Mouse (Mus musculus) limb, embryonic 12.5 days (tissue): ENCODE measurements at regions not wholly inside any gene's neighbourhood (a gene's known extent, or its start where the extent isn't known, plus 50 kb on each side); places are given as distances from the start of the nearest gene placed in this dataset.

Experiments
- ATAC-seq: fragments of 200-750 bp; cut with Nextera tagmentation; 2 replicates; pipeline ENCODE4 v1.8.0; 2017; ENCODE audit warnings: low read depth, moderate TSS enrichment; ENCODE audit not compliant: insufficient number of reproducible peaks, insufficient read depth, low FRiP score, low TSS enrichment
- H3K27ac ChIP-seq: fragments of 300-500 bp; sonication (generic); 2 replicates; pipeline ENCODE4 v1.5.1; 2016; ENCODE audit warnings: mild to moderate bottlenecking, moderate library complexity
- H3K27me3 ChIP-seq: fragments of 300-500 bp; sonication (generic); 2 replicates; pipeline ENCODE4 v1.6.1; 2016; ENCODE audit warnings: mild to moderate bottlenecking, moderate library complexity
- H3K36me3 ChIP-seq: fragments of 300-500 bp; sonication (generic); 2 replicates; pipeline ENCODE4 v1.6.1; 2016; ENCODE audit warnings: mild to moderate bottlenecking, moderate library complexity
- H3K4me1 ChIP-seq: fragments of 300-500 bp; sonication (generic); replicated peaks from 2 replicates; pipeline ENCODE4 v1.6.1; 2016
- H3K4me2 ChIP-seq: fragments of 300-500 bp; sonication (generic); 2 replicates; pipeline ENCODE4 v1.6.1; 2016; ENCODE audit warnings: mild to moderate bottlenecking, moderate library complexity
- H3K4me3 ChIP-seq: fragments of 300-500 bp; sonication (generic); replicated peaks from 2 replicates; pipeline ENCODE4 v1.5.1; 2016; ENCODE audit warnings: mild to moderate bottlenecking
- H3K9ac ChIP-seq: fragments of 300-500 bp; sonication (generic); replicated peaks from 2 replicates; pipeline ENCODE4 v1.6.1; 2016; ENCODE audit warnings: mild to moderate bottlenecking, moderate library complexity
- H3K9me3 ChIP-seq: fragments of 300-500 bp; sonication (generic); 2 replicates; pipeline ENCODE4 v1.6.1; 2016; ENCODE audit warnings: mild to moderate bottlenecking, moderate library complexity
- WGBS: fragments of 180-500 bp; shearing (Covaris S2); methylation state at CpG from one replicate; pipeline ENCODE4 v1.1.7; 2016; 5-methylcytosine and 5-hydroxymethylcytosine counted together

GRCm38 (mm10) chr14:25378717-25379224 lies 80.2 kb upstream of the Zmiz1 start:
- Histone ChIP-seq H3K4me2 (peak overlapping the region; percentile 74), H3K4me3 (peak overlapping the region; percentile 44), H3K9me3 (no peaks in the 10 kb centered on the region), H3K27me3 (no peaks in the 10 kb centered on the region), H3K4me1 (peaks cover 39% of the 10 kb centered on the region), H3K27ac (peak overlapping the region; percentile 100), H3K36me3 (no peaks in the 10 kb centered on the region), H3K9ac (peak overlapping the region; percentile 78)
- 4% methylated on average over 13 of the region's 13 CpGs for WGBS
- no peak for ATAC-seq

DNA sequence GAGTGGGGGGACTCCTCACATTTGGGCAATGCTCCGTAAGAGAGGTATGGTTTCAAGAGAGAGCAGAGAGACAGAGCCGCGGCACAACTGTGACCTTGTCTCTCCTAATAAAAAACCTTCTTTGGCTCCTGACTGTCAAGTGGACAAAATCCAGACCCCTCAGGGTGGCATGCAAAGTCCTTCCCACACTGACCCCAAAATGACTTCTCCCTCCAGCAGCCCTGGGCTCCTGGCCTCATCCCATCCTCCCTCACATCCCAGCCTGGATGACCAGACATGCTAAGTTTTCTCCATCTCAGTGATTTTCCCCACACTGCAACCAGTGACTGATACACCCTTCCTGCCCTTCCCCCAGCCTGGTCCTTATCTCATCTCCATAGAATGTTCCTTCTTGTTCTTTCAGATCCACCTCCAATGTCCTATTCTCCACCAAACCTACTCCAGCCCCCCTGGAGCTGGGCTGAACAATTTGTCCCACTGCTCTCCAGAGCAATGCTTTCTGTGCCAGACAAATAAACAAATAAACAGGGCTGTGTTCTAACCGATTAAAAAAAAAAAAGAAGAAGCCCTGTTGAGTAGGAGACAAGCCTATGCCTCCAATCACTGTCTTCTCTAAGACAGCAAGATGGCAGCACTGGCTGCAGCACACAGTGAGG lies 75.7 kb upstream of the Zmiz1 start:
- Histone ChIP-seq H3K9ac (no peak overlapping the region), H3K27ac (no peak overlapping the region), H3K4me2 (no peak overlapping the region), H3K4me1 (peaks cover 33% of the 10 kb centered on the region), H3K27me3 (no peaks in the 10 kb centered on the region), H3K9me3 (no peaks in the 10 kb centered on the region), H3K36me3 (no peaks in the 10 kb centered on the region), H3K4me3 (no peak overlapping the region)
- whole genome bisulfite sequencing: 22% methylated on average over 4 of the region's 4 CpGs
- ATAC-seq: no peak

DNA sequence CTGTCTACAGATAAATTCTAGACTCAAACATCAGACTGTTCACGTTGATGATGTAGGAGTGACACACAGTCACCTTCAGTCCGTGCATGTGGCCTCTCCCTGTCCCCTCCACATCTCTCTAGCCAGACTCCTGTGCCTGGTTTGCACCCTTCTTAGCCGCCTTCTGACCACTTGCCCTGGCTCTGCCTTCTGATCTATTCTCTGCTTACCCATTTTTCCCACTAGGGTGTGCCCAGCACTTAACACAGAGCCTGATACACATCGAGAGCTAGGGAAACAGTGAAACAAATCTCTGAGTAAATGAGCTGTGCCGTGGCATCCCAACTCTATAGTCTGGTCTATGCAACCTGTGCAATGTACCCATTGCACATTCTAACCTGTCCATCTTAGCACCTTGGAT lies 73.3 kb upstream of the Zmiz1 start:
- H3K4me2 ChIP-seq: no peak overlapping the region
- H3K9me3 ChIP-seq: no peaks in the 10 kb centered on the region
- H3K27ac ChIP-seq: no peak overlapping the region
- H3K4me3 ChIP-seq: no peak overlapping the region
- no peaks in the 10 kb centered on the region for H3K36me3 ChIP-seq
- H3K27me3 ChIP-seq: no peaks in the 10 kb centered on the region
- peaks cover 24% of the 10 kb centered on the region for H3K4me1 ChIP-seq
- no peak overlapping the region for H3K9ac ChIP-seq
- WGBS: 64% methylated on average over 5 of the region's 5 CpGs
- ATAC-seq: no peak

DNA sequence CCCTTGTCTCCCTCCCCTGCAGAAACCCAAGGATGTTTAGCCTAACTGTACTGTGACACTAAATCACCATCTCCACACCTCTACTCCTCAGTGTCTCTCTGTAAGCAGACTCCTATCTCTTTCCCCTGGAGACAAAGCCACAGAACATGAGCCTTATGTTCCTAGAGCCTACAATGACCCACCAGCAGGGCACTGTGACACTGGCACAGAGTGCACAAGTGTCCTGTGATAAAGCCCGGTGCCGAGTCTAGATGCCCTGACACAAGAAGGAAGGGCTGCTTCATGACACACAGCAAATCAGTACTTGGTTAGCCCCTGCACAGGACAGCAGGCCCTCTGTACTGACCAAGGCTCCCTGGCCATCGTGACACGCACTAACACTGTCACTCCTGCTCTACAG lies 71.2 kb upstream of the Zmiz1 start:
- 90% methylated on average over 4 of the region's 4 CpGs for WGBS
- H3K4me3 ChIP-seq: no peak overlapping the region
- H3K27ac ChIP-seq: no peak overlapping the region
- no peaks in the 10 kb centered on the region for H3K36me3 ChIP-seq
- H3K9me3 ChIP-seq: no peaks in the 10 kb centered on the region
- no peak overlapping the region for H3K9ac ChIP-seq
- ATAC-seq: no peak
- no peak overlapping the region for H3K4me2 ChIP-seq
- no peaks in the 10 kb centered on the region for H3K27me3 ChIP-seq
- peaks cover 23% of the 10 kb centered on the region for H3K4me1 ChIP-seq

DNA sequence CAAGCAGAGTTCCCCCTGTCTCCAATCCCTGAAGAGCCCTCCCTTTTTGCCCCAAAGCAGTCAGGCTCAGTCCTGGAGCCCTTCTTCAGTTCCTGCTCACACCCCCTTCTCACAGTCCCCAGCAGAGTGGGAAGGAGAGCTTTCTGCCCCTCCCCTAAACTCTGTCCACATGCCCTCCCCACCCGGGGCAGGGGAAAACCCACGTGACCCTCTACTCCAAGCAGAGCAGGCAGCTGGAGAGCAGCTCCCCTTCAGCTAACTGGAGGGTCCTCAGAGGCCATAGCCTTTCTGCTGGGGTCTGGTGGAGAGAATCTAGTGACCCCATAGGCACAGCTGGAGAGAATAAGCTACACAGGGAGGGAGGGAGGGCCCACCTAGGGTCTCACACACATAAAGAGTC lies 69.7 kb upstream of the Zmiz1 start:
- H3K9me3 ChIP-seq: no peaks in the 10 kb centered on the region
- H3K4me3 ChIP-seq: no peak overlapping the region
- no peaks in the 10 kb centered on the region for H3K36me3 ChIP-seq
- no peak overlapping the region; the same call in 1 of the 2 replicates for H3K27ac ChIP-seq
- no peak overlapping the region for H3K9ac ChIP-seq
- peak; percentile 40; the same call in 1 of the 2 replicates for ATAC-seq
- H3K4me1 ChIP-seq: peaks cover 19% of the 10 kb centered on the region
- H3K27me3 ChIP-seq: no peaks in the 10 kb centered on the region
- no peak overlapping the region for H3K4me2 ChIP-seq
- WGBS: 7% methylated on average over 2 of the region's 2 CpGs

- no peak for ATAC-seq
- H3K9me3 ChIP-seq: no peaks in the 10 kb centered on the region
- no peaks in the 10 kb centered on the region for H3K27me3 ChIP-seq
- H3K4me1 ChIP-seq: peaks cover 23% of the 10 kb centered on the region
- no peak overlapping the region for H3K4me3 ChIP-seq
- H3K4me2 ChIP-seq: no peak overlapping the region
- no peaks in the 10 kb centered on the region for H3K36me3 ChIP-seq
- no peak overlapping the region for H3K9ac ChIP-seq
- 70% methylated on average over 6 of the region's 6 CpGs for WGBS
- H3K27ac ChIP-seq: no peak overlapping the region
These were observed 66.6 kb upstream of the Zmiz1 start for GRCm38 (mm10) chr14:25392412-25392811.

- Histone ChIP-seq H3K4me3 (no peak overlapping the region), H3K4me1 (peaks cover 28% of the 10 kb centered on the region), H3K9me3 (no peaks in the 10 kb centered on the region), H3K4me2 (no peak overlapping the region), H3K36me3 (no peaks in the 10 kb centered on the region), H3K27me3 (no peaks in the 10 kb centered on the region), H3K27ac (no peak overlapping the region), H3K9ac (no peak overlapping the region)
- ATAC-seq: no peak
- 85% methylated on average over 6 of the region's 6 CpGs for WGBS
These were observed 66.0 kb upstream of the Zmiz1 start for GRCm38 (mm10) chr14:25392940-25393339.

DNA sequence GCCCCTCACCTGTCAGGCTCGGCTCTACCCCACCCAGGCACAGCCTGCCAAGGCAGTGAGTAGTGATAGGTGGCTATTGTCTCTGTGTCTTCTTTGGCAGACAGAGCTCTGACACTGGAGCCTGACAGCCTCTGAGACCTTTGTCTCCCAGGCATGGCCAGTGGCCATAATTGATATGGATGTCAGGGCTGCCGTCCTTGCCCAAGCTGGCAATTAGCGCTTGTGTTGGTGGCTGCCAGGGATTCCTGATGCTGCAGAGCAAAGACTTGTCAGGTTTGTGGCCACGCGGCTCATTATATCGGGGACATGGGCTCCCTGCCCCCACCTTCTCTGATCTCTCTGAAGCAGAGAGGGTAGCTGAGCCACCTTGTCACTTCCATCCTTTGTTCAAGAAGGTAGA lies 64.1 kb upstream of the Zmiz1 start:
- WGBS: 73% methylated on average over 6 of the region's 6 CpGs
- Histone ChIP-seq H3K27ac (no peak overlapping the region), H3K9me3 (no peaks in the 10 kb centered on the region), H3K4me3 (no peak overlapping the region), H3K27me3 (no peaks in the 10 kb centered on the region), H3K4me1 (peaks cover 23% of the 10 kb centered on the region), H3K9ac (no peak overlapping the region), H3K4me2 (no peak overlapping the region), H3K36me3 (no peaks in the 10 kb centered on the region)
- ATAC-seq: no peak

- H3K27ac ChIP-seq: peak overlapping the region; percentile 59
- 0 out of 2 replicates have a peak overlapping the region, but pooled peaks have one; percentile 14 for H3K9ac ChIP-seq
- H3K4me3 ChIP-seq: peak overlapping the region; percentile 15
- peak overlapping the region; percentile 45 for H3K4me2 ChIP-seq
- no peaks in the 10 kb centered on the region for H3K36me3 ChIP-seq
- H3K9me3 ChIP-seq: no peaks in the 10 kb centered on the region
- H3K27me3 ChIP-seq: no peaks in the 10 kb centered on the region; the same call in 1 of the 2 replicates
- WGBS: under 1% methylated on average over 9 of the region's 9 CpGs
- H3K4me1 ChIP-seq: peaks cover 21% of the 10 kb centered on the region
- peak; percentile 46 for ATAC-seq
These were observed 61.9 kb upstream of the Zmiz1 start for GRCm38 (mm10) chr14:25396990-25397531.

GRCm38 (mm10) chr14:25397751-25398150 lies 61.2 kb upstream of the Zmiz1 start:
- 21% methylated on average over 5 of the region's 5 CpGs for WGBS
- Histone ChIP-seq H3K4me2 (0 out of 2 replicates have a peak overlapping the region, but pooled peaks have one; percentile 45), H3K4me1 (peaks cover 21% of the 10 kb centered on the region), H3K4me3 (no peak overlapping the region), H3K27me3 (no peaks in the 10 kb centered on the region; the same call in 1 of the 2 replicates), H3K9ac (no peak overlapping the region), H3K27ac (peak overlapping the region; percentile 59; the same call in 1 of the 2 replicates), H3K36me3 (no peaks in the 10 kb centered on the region), H3K9me3 (no peaks in the 10 kb centered on the region)
- no peak for ATAC-seq

DNA sequence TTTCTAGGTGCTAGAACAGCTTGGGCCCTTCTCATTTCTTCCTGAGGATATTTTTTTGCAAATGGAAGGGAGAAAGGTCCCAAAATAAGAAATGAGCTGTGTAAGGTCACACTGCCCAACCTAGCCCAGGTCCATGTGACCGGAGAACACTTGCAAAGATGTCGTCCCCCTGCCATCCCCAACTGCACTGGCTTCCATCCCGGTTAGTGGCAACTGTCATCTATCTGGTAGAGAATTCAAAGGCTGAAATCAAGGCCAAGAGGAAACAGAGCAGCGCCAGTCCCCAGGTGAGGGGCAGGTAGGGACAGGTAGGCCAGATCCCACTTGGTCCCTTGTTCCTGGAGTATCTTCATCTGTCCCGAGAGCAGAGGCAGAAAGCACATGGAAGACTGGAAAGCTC lies 60.2 kb upstream of the Zmiz1 start:
- Histone ChIP-seq H3K27ac (no peak overlapping the region; the same call in 1 of the 2 replicates), H3K9ac (no peak overlapping the region), H3K4me3 (no peak overlapping the region), H3K4me1 (peaks cover 23% of the 10 kb centered on the region), H3K36me3 (no peaks in the 10 kb centered on the region), H3K4me2 (no peak overlapping the region), H3K27me3 (no peaks in the 10 kb centered on the region; the same call in 1 of the 2 replicates), H3K9me3 (no peaks in the 10 kb centered on the region)
- no peak for ATAC-seq
- 89% methylated on average over 5 of the region's 5 CpGs for WGBS
